Mouse (Mus musculus) bone marrow, adult 2 months (tissue): Measurements from ENCODE around the gene Las1l.

Source experiments
- CTCF ChIP-seq: fragments of 200-500 bp; IDR thresholded peaks from 2 replicates; pipeline ENCODE4 v1.5.1; 2011; ENCODE audit warnings: low read length, control low read depth; ENCODE audit not compliant: control insufficient read depth, insufficient read depth
- POLR2A ChIP-seq: fragments of 200-500 bp; IDR thresholded peaks from 2 replicates; pipeline ENCODE4 v1.6.1; 2011; ENCODE audit warnings: low read depth, mild to moderate bottlenecking, control low read depth, low read length, borderline replicate concordance; ENCODE audit not compliant: control insufficient read depth

GRCm38 (mm10) chrX:95948135-95948534, 8.6 kb downstream of the Las1l start:
- TF ChIP-seq CTCF, result no peak
- no peak for TF ChIP-seq POLR2A
